Mouse (Mus musculus): ENCODE measurements at regions not wholly inside any gene's neighbourhood (a gene's known extent, or its start where the extent isn't known, plus 50 kb on each side); places are given as distances from the start of the nearest gene placed in this dataset.

- TF ChIP-seq CTCF (IDR thresholded peaks at IDR 0.05; ENCODE audit: extremely low read depth, insufficient read depth, insufficient read length, insufficient replicate concordance) (no peak), POLR2A (IDR thresholded peaks at IDR 0.05; ENCODE audit: low read depth, low read length) (no peak)
Measured at GRCm38 (mm10) chr8:8378248-8378647, 282.8 kb downstream of the Efnb2 start.
